Mouse (Mus musculus) T-helper 2 cell (primary cell): ENCODE measurements around the gene Ppp1r1b.

Experiments
- in situ Hi-C: fragments of 300-600 bp; cut with MboI, MseI; formaldehyde crosslinking; loops from one replicate; pipeline ENCODE4 v1.15.1; 2025; ENCODE audit warnings: high pct_unique_total_duplicates

Ppp1r1b gene

GRCm38 (mm10) chr11:98346168-98346567 lies 2.0 kb upstream of the Ppp1r1b start:
- in situ Hi-C loops = loop anchor here (5.0 kb wide), 1 partner anchor 106 kb away; no protein-coding TSS in a partner anchor

DNA sequence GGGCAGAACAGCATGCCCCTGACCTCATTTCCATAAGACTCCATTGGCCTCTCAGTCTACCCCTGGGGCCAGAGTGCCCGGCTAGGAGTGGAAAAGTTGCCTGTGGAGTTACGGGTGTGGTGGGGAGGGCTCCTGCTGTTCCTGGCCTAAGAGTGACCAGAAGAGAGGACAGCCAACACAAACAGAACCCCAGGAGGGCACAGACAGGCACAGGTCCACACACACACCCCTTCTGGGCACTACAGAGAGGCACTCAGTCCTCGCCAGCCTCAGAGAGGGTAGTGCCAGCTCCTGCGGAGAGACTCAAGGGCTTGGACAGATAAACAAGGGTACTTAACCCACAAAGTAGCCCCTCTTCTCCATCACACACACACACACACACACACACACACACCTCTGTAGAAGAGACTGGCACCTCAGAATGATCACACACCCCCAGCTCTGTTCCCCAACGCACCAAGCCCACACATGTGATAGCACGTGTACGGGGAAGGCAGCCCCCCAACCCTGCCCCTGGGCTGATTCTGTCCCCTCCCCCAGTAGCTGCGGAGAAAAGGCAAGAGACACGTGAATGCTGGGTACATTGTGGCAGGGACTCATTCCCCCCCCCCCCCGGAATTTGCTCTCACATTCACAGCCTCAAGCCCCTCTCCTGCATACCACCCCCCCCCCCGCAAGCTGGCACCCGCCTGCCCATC lies 670 bp upstream of the Ppp1r1b start:
- in situ Hi-C loops = loop anchor here (5.0 kb wide), 1 partner anchor 105 kb away; no protein-coding TSS in a partner anchor

- in situ Hi-C loops = loop anchor here (5.0 kb wide), 1 partner anchor 103 kb away; no protein-coding TSS in a partner anchor
These were observed 1.1 kb downstream of the Ppp1r1b start for GRCm38 (mm10) chr11:98349308-98349707.

DNA sequence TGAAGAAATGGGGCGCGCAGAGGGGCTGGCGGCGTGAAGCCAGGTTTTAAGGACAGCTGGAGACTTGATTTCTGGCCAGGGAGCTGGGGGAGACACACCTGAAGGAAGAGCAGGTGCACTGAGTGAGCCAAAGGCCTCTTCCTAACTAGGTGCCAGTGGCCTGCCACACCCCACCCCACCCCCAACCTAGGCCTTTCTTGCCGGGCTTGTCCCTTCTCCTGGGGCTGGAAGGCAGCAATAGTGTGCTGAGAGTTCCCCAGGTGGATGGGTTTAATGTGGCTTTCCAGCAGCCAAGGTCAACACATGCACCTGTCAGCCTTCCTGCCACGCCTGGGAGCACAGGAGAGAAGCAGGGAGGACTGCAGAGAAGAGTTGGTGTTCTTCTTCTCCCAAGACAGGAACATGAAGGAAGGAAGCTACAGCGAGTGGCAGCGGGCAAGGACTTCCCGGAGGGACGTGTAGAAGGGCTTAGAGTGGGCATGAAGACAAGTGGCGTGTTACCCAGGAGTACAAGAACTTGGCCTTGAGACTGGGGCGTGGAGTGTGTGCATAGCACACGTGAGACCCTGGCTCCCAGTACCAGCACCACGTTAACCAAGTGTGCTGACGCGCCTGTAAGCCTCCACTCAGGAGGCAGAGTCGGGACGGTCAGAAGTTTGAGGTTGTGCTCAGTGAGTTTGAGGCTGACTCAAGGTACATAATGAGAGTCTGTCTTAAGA lies 4.2 kb downstream of the Ppp1r1b start:
- in situ Hi-C loops = no loop called here

- in situ Hi-C loops = no loop called here
These were observed 5.5 kb downstream of the Ppp1r1b start for GRCm38 (mm10) chr11:98353651-98354211.

DNA sequence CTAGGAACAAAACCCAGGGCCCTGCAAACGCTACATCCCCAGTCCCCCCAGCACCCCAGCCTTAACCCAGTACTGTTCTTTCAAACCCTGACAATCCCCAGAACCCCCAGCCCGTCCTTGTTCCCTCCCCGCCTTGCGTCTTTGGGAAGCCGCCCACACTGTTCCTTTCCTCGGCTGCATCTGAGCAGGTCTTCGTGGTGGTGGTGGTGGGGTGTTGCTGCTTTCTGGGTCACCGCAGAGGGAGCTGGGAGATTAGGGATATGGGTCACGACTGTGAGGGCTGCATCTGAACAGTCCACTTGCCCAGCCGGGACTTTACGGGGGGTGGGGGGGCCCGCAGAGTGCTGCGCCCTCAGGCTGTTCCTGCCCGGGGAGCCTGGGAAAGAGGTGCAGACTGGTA lies 6.2 kb downstream of the Ppp1r1b start:
- in situ Hi-C loops = no loop called here

DNA sequence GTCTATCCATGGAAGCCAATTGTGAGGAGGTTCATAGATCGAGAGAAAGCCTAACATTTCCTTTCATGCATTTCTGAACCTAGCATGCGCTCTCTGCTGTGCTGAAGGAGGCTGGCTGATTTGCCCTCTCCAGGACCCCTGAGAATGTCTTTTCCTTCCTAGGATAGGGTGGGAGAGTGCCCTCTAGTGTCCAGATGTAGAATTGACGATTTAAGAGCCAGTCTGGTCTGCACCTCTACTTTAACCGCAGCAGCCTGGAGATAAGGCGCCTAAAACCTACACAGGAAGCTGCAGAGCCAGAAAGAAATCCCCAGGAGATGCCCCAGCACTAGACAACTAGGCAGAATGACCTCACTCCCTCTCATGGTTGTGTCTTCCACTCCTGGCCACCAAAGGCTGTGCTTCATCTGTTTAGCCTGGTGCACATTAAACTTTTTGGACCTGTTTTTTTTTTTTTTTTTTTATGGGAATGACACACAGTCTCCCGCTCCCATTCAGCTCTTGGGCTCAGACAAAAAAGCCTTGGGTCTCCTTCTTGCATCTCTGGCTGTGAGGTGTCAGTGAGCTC lies 7.6 kb downstream of the Ppp1r1b start:
- in situ Hi-C loops = no loop called here

DNA sequence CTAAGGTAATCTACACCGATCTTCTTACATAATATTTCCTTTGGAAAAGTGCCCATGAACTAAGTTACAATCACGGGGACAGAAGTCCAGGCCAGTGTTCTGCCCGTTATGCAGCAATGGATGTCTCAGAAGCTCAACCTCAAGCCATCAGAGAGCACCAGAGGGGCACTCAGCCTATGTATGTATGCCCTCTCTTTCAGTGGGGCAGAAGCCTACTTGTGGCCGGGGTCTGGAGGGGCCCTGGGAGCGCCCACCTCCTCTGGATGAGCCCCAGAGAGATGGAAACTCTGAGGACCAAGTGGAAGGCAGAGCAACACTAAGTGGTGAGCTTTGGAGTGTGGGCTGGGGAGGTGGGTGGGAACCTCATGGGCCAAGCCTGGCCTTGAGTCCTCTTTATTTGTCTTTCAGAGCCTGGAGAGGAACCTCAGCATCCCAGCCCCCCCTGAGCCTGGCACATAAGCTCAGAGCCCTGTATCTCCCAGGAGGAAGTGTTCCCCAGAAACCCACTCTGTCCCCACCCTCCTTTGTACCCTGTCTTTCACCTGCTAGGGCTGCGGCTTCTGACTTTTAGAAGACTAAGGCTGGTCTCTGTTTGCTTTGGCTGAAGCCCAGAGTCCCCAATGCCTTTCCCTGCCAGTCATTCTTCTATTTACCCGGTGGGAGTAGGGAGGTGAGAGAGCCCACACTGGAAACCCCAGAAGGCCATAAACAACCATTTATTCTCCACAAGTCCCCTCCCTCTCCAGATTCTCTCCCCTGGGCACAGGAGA lies 8.6 kb downstream of the Ppp1r1b start:
- in situ Hi-C loops = no loop called here

DNA sequence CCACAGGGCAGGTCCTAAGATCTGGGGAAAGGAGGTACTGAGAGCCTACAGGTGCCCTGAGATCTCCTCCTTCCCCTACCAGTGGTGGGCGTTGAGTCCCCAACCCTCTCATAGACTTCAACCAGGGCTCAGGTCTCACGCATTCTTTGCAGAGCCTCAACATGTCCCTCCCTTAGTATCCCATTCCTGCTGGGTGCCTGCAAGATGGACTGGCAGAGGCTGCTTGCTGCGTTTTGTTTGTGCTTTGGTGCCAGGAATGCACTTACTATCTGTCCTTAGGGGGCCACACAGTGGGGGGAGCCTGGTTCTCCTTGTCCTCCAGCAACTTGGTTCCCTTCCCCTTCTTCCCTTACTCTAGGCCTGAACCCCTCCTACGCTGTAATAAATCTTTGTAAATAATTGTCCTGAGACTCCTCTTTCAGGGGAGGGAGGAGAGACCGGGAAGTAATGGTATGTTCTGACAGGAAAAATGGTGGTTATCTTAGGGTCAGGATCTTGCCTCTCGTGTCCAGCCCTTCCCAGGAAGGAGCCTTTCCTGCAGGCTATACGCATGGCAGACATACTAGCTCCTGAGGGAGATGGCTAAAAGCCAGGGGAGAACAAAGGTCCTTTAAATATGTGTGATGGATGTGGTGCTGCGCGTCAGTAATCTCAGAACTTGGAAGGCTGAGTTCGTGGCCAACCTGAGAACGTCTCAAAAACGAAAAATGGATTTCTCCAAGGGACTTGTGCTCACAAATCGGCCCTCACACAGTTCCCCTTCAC lies 9.4 kb downstream of the Ppp1r1b start:
- in situ Hi-C loops = no loop called here

GRCm38 (mm10) chr11:98358161-98359083 lies 10.2 kb downstream of the Ppp1r1b start, which contains the start of gene Stard3:
Stard3 (plus strand) TSS chr11:98358368.
- in situ Hi-C loops = no loop called here

GRCm38 (mm10) chr11:98360866-98361521 lies 12.8 kb downstream of the Ppp1r1b start:
- in situ Hi-C loops = no loop called here

DNA sequence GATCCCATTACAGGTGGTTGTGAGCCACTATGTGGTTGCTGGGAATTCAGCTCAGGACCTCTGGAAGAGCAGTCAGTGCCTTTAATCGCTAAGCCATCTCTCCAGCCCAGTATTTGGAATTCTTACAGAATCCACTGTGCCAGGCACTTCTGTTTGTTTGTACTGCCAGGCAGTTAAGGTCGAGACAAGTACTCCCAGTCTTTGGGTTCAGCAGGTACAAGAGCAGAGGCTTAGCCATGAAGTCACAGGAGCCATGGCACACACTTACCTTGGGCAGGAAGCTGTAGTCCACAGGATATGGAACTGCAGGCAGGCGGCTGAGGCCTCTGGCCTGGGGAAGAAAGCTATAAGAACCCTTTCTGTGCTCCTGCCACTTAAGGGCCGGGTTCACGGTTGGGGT lies 15.6 kb downstream of the Ppp1r1b start:
- in situ Hi-C loops = no loop called here

DNA sequence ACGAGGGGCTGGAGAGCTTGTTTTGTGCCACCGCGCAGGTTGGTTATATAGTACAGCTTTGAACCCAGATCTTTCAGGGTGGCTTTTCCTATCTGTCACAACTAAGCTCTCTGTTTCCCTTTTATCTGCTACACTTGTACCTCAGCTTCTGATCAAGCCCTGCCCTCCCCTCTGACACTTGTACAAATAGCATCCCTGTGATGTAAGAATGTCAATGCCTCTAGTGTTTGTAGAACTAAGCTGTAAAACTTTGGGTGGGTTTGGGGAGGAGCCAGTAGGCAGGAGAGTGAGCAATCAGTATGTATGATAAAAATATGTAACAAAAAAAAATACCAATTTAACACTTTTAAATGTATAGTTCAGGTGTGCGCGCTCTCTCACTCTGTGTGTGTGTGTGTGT lies 16.2 kb downstream of the Ppp1r1b start:
- in situ Hi-C loops = no loop called here

GRCm38 (mm10) chr11:98366290-98366689 lies 18.1 kb downstream of the Ppp1r1b start:
- in situ Hi-C loops = no loop called here

DNA sequence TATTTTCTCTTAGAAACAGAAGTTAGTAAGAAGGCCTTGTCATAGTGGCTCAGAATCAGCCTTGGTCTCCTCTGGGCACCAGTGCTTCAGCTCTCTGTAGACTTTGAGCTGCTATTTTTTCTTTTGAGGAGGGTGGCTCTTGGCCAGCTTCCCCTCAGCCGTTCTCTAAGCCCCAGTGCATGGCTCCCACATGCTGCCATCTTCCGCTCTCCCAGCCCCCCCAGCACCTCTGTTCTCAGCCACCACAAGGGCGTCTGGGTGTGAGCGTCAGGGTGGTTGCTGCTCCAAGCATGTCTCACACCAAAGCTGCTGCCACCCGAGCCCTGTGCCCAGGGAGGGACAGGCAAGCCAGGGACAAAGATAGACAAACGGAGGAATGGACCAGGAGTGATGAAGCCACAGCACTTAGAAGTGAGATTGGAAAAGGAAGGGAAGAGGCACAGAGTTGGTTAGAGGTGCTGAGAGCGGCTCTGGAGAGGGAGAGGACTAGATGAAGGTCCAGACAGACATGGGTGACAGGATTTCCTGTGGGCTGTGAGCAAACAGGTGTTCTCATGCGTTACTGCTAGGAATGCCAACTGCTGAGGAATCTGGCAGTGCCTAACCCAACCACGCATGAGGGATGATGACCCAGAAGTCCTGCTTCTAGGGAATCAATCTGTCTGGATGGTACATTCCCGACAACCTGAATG lies 19.1 kb downstream of the Ppp1r1b start:
- in situ Hi-C loops = no loop called here

DNA sequence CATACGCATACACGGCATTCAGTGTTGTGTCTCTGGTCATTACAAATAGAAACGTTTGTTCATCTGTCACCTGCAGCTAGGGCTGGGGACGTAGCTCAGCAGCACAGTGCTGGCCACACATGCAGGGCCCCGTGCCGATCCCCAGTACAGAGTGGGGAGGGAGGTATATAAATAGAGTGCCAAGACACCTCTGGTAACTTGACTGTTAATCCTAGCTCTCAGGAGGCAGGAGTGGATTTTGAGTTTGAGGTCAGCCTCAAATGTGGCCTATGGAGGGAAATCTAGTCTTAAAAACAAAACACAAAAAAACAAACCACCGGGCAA lies 19.6 kb downstream of the Ppp1r1b start:
- in situ Hi-C loops = no loop called here

- in situ Hi-C loops = no loop called here
These were observed 21.1 kb downstream of the Ppp1r1b start for GRCm38 (mm10) chr11:98369337-98369736.

DNA sequence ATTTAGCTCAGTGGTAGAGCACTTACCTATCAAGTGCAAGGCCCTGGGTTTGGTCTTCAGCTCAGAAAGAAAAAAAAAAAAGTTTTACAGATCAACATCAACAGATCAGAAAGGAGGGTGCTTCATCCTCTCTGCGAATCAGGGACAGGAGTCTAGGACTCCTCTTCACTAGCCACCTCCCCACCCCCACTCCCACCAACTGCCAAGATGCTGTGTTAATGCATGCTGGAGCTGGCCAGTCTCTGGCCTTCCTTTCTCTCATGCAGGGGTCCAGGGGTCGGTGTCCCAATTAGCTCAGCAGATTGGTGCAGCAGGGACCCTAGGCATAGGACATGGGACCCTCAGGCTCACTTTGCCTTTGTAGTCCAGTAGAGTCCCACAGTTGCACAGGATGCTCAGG lies 22.4 kb downstream of the Ppp1r1b start:
- in situ Hi-C loops = no loop called here
